Mouse (Mus musculus) midbrain, embryonic 16.5 days (tissue): Measurements from ENCODE around the gene Lrch1. TPM values are rescaled to one million over a fixed set of nuclear protein-coding genes. Genes with fewer than 3 reads are reported as not detected.

Experiments
- ATAC-seq: fragments of 200-750 bp; cut with Nextera tagmentation; 2 replicates; pipeline ENCODE4 v1.8.0; 2017; ENCODE audit warnings: moderate TSS enrichment
- H3K27ac ChIP-seq: fragments of 300-500 bp; sonication (generic); 2 replicates; pipeline ENCODE4 v1.5.1; 2014; ENCODE audit warnings: mild to moderate bottlenecking, low read length, mixed read lengths
- H3K27me3 ChIP-seq: fragments of 300-500 bp; sonication (generic); 2 replicates; pipeline ENCODE4 v1.6.1; 2014; ENCODE audit warnings: low read depth, low read length, mixed read lengths; ENCODE audit not compliant: control insufficient read depth, insufficient read depth
- H3K36me3 ChIP-seq: fragments of 300-500 bp; sonication (generic); 2 replicates; pipeline ENCODE4 v1.6.1; 2014; ENCODE audit warnings: mild to moderate bottlenecking, low read length, moderate library complexity, mixed read lengths; ENCODE audit not compliant: control insufficient read depth, insufficient read depth
- H3K4me1 ChIP-seq: fragments of 300-500 bp; sonication (generic); 2 replicates; pipeline ENCODE4 v1.6.1; 2014; ENCODE audit warnings: mild to moderate bottlenecking, low read length, mixed read lengths; ENCODE audit not compliant: control insufficient read depth, insufficient read depth
- H3K4me2 ChIP-seq: fragments of 300-500 bp; sonication (generic); 2 replicates; pipeline ENCODE4 v1.6.1; 2014; ENCODE audit warnings: mild to moderate bottlenecking, low read length, mixed read lengths
- H3K4me3 ChIP-seq: fragments of 300-500 bp; sonication (generic); 2 replicates; pipeline ENCODE4 v1.5.1; 2014; ENCODE audit warnings: low read depth, mild to moderate bottlenecking, low read length, moderate library complexity, mixed read lengths
- H3K9ac ChIP-seq: fragments of 300-500 bp; sonication (generic); 2 replicates; pipeline ENCODE4 v1.6.1; 2014; ENCODE audit warnings: low read depth, low read length, mixed read lengths
- H3K9me3 ChIP-seq: fragments of 300-500 bp; sonication (generic); replicated peaks from 2 replicates; pipeline ENCODE4 v1.6.1; 2014; ENCODE audit warnings: mild to moderate bottlenecking, low read length, mixed read lengths; ENCODE audit not compliant: control insufficient read depth, poor library complexity, severe bottlenecking
- WGBS: fragments of 180-500 bp; shearing (Covaris S2); extraction: QIAGEN DNeasy Blood & Tissue Kit; methylation state at CpG from one replicate; pipeline ENCODE4 v1.1.7; 2014; 5-methylcytosine and 5-hydroxymethylcytosine counted together
- polyA plus RNA-seq: library from polyadenylated mRNA; unstranded; fragments of >200 nt; fragmentation: Nextera tagmentation; extraction: Ambion mirVana; gene quantifications from 2 replicates; pipeline ENCODE4 v1.2.1, GENCODE M21; 2015

Gene Lrch1
- polyA plus RNA-seq, 1 experiment from 2014 or later, result 19.9 TPM

DNA sequence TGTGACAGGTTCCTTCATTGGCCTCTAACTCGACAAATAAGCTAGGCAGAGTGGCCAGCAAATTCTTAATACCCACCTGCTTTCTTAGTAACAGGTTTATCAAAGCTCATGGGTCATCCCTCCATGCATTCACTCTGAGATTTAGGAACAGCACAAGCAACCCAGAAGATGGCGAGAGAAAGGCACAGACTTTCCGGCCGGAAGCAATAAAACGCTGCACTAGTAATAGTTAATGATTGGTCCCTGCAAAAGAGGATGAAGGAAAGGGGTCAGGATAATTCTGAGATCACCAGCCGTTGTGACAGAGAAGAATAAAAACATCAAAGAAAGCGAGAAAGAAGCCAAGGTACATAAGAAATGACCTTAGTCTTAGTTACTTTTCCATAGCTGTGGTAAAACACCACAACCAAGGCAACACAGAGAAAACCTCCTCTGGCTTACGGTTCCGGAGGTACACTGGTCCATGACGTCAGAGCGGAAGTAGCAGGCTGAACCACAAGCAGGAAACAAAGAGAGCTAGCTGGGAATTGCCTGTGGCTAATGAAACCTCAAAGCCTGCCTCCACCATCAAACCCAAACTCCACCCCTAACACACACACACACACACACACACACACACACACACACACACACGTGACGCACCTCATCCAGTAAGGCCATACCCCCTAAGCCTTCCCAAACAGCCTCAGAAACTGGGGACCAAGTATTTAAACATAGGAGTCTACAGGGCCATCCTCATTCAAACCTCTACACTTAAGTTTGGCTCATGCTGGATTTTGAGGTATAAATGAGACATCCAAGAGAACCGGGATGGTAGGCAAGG, 100.2 kb downstream of the Lrch1 start:
- H3K27ac ChIP-seq, result no peak overlapping the region
- 0 out of 2 replicates have a peak overlapping the region, but pooled peaks have one; percentile 20 for H3K9ac ChIP-seq
- no peaks in the 10 kb centered on the region for H3K9me3 ChIP-seq
- no peaks in the 10 kb centered on the region for H3K36me3 ChIP-seq
- peaks cover 24% of the 10 kb centered on the region for H3K4me1 ChIP-seq
- ATAC-seq, result no peak
- H3K27me3 ChIP-seq, result no peaks in the 10 kb centered on the region
- H3K4me3 ChIP-seq, result no peak overlapping the region
- WGBS, result 76% methylated on average over 14 of the region's 14 CpGs
- no peak overlapping the region for H3K4me2 ChIP-seq

DNA sequence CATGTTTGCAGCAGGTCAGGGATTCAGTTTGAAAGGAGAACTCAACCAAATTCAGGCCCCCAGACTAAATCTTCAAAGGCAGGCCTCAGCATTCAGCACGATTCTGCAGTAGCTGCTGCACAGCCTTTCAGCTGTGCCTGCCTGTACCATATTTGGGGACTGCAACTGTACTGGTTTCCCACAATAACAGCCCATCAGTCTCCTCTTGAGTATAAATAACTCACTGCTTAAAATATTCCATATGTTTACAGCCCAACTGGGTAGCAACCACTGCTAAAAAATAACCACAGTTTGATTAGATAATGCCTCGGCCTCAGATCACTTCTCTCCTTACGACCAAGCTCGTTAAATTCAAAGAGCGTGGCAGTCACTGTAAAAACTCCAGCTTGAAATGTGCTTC, 101.0 kb downstream of the Lrch1 start:
- no peak for ATAC-seq
- H3K27me3 ChIP-seq, result no peaks in the 10 kb centered on the region

DNA sequence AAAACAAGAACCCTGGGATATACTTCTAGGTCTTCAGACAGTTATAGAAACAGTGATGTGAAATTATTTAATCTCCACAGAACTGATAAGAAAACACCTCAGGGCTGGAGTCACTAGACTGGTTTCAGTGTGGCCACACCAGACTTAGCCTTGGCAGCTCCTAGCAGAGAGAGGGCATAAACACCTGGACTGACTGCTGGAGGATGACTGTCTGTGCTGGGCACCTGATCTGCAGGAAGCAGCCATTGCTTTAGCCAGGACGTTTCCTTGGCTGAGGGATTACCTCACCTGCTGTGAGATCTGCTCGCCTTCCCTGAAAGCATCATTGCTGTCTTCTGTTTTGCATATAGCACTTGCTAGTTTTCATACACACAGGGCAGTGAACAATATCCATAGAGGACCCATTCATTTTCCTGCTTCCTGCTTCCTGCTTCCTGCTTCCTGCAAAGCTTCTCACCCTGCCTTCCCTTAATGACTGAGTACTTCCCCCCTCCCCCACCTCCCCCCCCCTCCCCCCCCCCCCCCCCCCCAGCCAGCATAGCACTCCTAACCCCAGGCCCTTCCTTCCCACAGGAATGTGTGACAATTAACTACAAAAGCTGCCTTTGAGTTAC, 101.9 kb downstream of the Lrch1 start:
- Histone ChIP-seq H3K27ac (no peak overlapping the region), H3K4me2 (no peak overlapping the region), H3K4me3 (no peak overlapping the region), H3K36me3 (no peaks in the 10 kb centered on the region), H3K9me3 (no peaks in the 10 kb centered on the region), H3K4me1 (peaks cover 14% of the 10 kb centered on the region; the same call in 1 of the 2 replicates), H3K27me3 (no peaks in the 10 kb centered on the region), H3K9ac (no peak overlapping the region)
- no peak for ATAC-seq
- WGBS, result 38% methylated on average over 2 of the region's 2 CpGs

More for the DNA sequence above, 101.0 kb downstream of the Lrch1 start:
- WGBS, result 42% methylated on average over 5 of the region's 5 CpGs
- Histone ChIP-seq H3K4me3 (no peak overlapping the region), H3K36me3 (no peaks in the 10 kb centered on the region), H3K9me3 (no peaks in the 10 kb centered on the region), H3K4me1 (peaks cover 19% of the 10 kb centered on the region), H3K4me2 (no peak overlapping the region), H3K9ac (no peak overlapping the region), H3K27ac (peak overlapping the region; percentile 39; the same call in 1 of the 2 replicates)

DNA sequence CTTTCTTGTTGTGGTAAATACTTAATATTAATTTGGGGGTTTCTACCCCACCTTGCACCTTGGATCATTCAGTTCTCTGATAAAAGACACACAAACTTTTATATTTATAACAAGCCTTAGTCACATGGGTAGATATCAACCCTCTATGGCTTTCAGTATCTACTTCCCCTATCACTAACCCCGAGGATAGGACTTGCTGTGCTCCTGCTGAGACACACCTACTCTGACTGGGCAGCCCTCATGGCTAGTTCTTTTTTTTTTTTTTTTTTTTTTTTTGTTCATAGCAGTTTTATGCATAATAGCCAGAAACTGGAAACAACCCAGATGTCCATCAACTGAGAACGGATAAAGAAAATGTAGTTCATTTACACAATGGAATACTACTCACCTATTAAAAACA, 106.0 kb downstream of the Lrch1 start:
- 0 out of 2 replicates have a peak, but pooled peaks cover 11% of the 10 kb centered on the region for H3K4me1 ChIP-seq
- 85% methylated on average over 2 of the region's 2 CpGs for WGBS
- no peak overlapping the region for H3K4me2 ChIP-seq
- H3K36me3 ChIP-seq, result no peaks in the 10 kb centered on the region
- no peak for ATAC-seq
- no peaks in the 10 kb centered on the region for H3K9me3 ChIP-seq
- H3K27ac ChIP-seq, result no peak overlapping the region
- H3K27me3 ChIP-seq, result no peaks in the 10 kb centered on the region
- no peak overlapping the region for H3K4me3 ChIP-seq
- no peak overlapping the region for H3K9ac ChIP-seq

DNA sequence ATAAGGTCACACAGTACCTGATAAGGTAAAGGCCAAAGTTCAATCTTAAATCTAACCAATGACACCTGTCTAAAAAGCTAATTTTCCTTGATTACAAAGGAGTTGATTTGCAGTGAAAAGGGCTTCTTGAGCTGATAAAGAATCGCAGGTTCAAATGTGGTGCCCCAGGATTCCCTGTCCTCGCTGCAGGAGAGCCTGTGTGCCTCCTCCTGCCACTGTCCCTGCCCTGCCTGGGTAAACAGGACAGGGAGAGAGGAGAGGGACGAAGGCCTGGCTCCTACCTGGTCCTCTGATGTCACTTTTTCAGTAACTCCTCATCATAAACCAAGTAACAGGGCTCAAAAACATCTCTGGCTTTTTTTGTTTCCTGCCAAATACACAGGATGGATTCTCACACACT, 106.4 kb downstream of the Lrch1 start:
- no peaks in the 10 kb centered on the region for H3K27me3 ChIP-seq
- no peak for ATAC-seq
- 79% methylated on average over 3 of the region's 3 CpGs for WGBS

GRCm38 (mm10) chr14:74840820-74841219, 106.9 kb downstream of the Lrch1 start:
- Histone ChIP-seq H3K27me3 (no peaks in the 10 kb centered on the region), H3K27ac (no peak overlapping the region), H3K36me3 (no peaks in the 10 kb centered on the region), H3K4me1 (0 out of 2 replicates have a peak, but pooled peaks cover 5% of the 10 kb centered on the region), H3K4me3 (no peak overlapping the region), H3K9ac (no peak overlapping the region), H3K4me2 (no peak overlapping the region), H3K9me3 (no peaks in the 10 kb centered on the region)
- ATAC-seq, result no peak
- WGBS, result 43% methylated on average over 3 of the region's 3 CpGs

More for the DNA sequence above, 106.4 kb downstream of the Lrch1 start:
- Histone ChIP-seq H3K4me3 (no peak overlapping the region), H3K9me3 (no peaks in the 10 kb centered on the region), H3K27ac (no peak overlapping the region), H3K9ac (no peak overlapping the region), H3K4me1 (0 out of 2 replicates have a peak, but pooled peaks cover 7% of the 10 kb centered on the region), H3K36me3 (no peaks in the 10 kb centered on the region), H3K4me2 (no peak overlapping the region)

GRCm38 (mm10) chr14:74840328-74840727, 107.3 kb downstream of the Lrch1 start:
- 76% methylated on average over 2 of the region's 2 CpGs for WGBS
- H3K4me3 ChIP-seq, result no peak overlapping the region
- ATAC-seq, result no peak
- no peaks in the 10 kb centered on the region for H3K9me3 ChIP-seq
- no peak overlapping the region for H3K9ac ChIP-seq
- H3K27ac ChIP-seq, result no peak overlapping the region
- H3K4me2 ChIP-seq, result no peak overlapping the region
- no peaks in the 10 kb centered on the region for H3K36me3 ChIP-seq
- no peaks in the 10 kb centered on the region for H3K27me3 ChIP-seq
- H3K4me1 ChIP-seq, result 0 out of 2 replicates have a peak, but pooled peaks cover under 1% of the 10 kb centered on the region

DNA sequence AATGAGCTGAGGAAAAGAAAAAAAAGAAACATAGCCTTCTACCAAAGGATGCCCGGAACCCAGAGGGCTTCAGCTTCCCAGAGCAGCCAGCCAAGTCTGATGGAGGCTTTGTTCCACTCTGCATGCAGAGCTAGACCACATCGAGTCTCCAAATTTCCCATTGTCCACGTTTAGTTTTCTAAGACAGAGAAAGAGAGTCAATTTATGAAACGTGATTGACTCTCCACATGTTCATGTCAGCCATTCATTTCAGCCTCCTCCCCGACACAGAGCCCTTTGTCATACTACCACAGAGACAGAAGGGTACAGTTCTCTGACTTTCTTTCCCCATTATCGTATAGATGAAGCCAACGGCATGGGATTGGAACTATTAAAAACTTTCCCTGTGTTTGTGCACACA, 108.9 kb downstream of the Lrch1 start:
- H3K27ac ChIP-seq, result no peak overlapping the region
- H3K4me3 ChIP-seq, result no peak overlapping the region
- H3K36me3 ChIP-seq, result no peaks in the 10 kb centered on the region
- H3K4me1 ChIP-seq, result no peaks in the 10 kb centered on the region
- no peaks in the 10 kb centered on the region for H3K27me3 ChIP-seq
- no peaks in the 10 kb centered on the region for H3K9me3 ChIP-seq
- ATAC-seq, result no peak
- no peak overlapping the region for H3K9ac ChIP-seq
- WGBS, result 83% methylated on average over 7 of the region's 7 CpGs
- H3K4me2 ChIP-seq, result no peak overlapping the region

GRCm38 (mm10) chr14:74835010-74835409, 112.7 kb downstream of the Lrch1 start:
- no peak for ATAC-seq
- H3K9me3 ChIP-seq, result no peaks in the 10 kb centered on the region
- H3K4me1 ChIP-seq, result peaks cover 2% of the 10 kb centered on the region; the same call in 1 of the 2 replicates
- no peak overlapping the region for H3K4me3 ChIP-seq
- H3K27me3 ChIP-seq, result no peaks in the 10 kb centered on the region
- no peak overlapping the region for H3K9ac ChIP-seq
- 65% methylated on average over 1 of the region's 1 CpGs for WGBS
- no peak overlapping the region for H3K4me2 ChIP-seq
- H3K27ac ChIP-seq, result no peak overlapping the region
- no peaks in the 10 kb centered on the region for H3K36me3 ChIP-seq
